Mouse (Mus musculus) CH12.LX (cell line): ENCODE results near the gene Sgip1.

Source experiments
- CTCF ChIP-seq, 2 experiments: IDR thresholded peaks in 1 of 2; conservative IDR thresholded peaks in 1 of 2; 2 replicates each; pipeline ENCODE4 v1.5.1; 2011 to 2012; ENCODE audit warnings: low read depth in 2 of 2, low read length in 2 of 2, improper control_type of control experiment in 1 of 2, inconsistent platforms in 1 of 2, mild to moderate bottlenecking in 1 of 2, moderate library complexity in 1 of 2
- E2F4 ChIP-seq: IDR thresholded peaks from 2 replicates; pipeline ENCODE4 v1.6.1; 2011; ENCODE audit warnings: low read depth, low read length, improper control_type of control experiment; ENCODE audit not compliant: insufficient replicate concordance
- ELF1 ChIP-seq: IDR thresholded peaks from 2 replicates; pipeline ENCODE4 v1.6.1; 2014; ENCODE audit warnings: low read depth, mild to moderate bottlenecking, inconsistent platforms, low read length, improper control_type of control experiment
- EP300 ChIP-seq: IDR thresholded peaks from 2 replicates; pipeline ENCODE4 v1.6.1; 2011; ENCODE audit warnings: low read length, improper control_type of control experiment
- MYC ChIP-seq: IDR thresholded peaks from 2 replicates; pipeline ENCODE4 v1.6.1; 2011; ENCODE audit warnings: low read depth, mild to moderate bottlenecking, improper control_type of control experiment, low read length
- RCOR1 ChIP-seq: conservative IDR thresholded peaks from 2 replicates; pipeline ENCODE4 v1.6.1; 2012; ENCODE audit warnings: low read depth, mild to moderate bottlenecking, inconsistent platforms, low read length, improper control_type of control experiment
- USF2 ChIP-seq: conservative IDR thresholded peaks from 2 replicates; pipeline ENCODE4 v1.6.1; 2011; ENCODE audit warnings: low read depth, low read length, improper control_type of control experiment
- ZC3H11A ChIP-seq: IDR thresholded peaks from 2 replicates; pipeline ENCODE4 v1.6.1; 2012; ENCODE audit warnings: low read depth, mild to moderate bottlenecking, inconsistent platforms, low read length, improper control_type of control experiment
- ZNF384 ChIP-seq: IDR thresholded peaks from 2 replicates; pipeline ENCODE4 v1.6.1; 2012; ENCODE audit warnings: low read depth, low read length, improper control_type of control experiment, inconsistent platforms

- TF ChIP-seq MYC (no peak), ELF1 (no peak), ZNF384 (no peak), USF2 (no peak), CTCF (conservative IDR thresholded peaks at IDR 0.05 in 1 of 2, IDR thresholded peaks at IDR 0.05 in 1 of 2; ENCODE audit: low read depth in 2 of 2, low read length in 2 of 2) (no peak), E2F4 (no peak), EP300 (no peak), RCOR1 (no peak), ZC3H11A (no peak)
Observed at GRCm38 (mm10) chr4:102734022-102734657, 7.0 kb upstream of the Sgip1 start.
